Mouse (Mus musculus) hindbrain, embryonic 14.5 days (tissue): ENCODE data around the gene Nutm1. TPM values are rescaled to one million over a fixed set of nuclear protein-coding genes. Genes with fewer than 3 reads are reported as not detected.

Experiments used
- ATAC-seq: fragments of 200-750 bp; cut with Nextera tagmentation; 2 replicates; pipeline ENCODE4 v1.8.0; 2017; ENCODE audit warnings: moderate number of reproducible peaks, mild to moderate bottlenecking, moderate TSS enrichment, moderate library complexity; ENCODE audit not compliant: low FRiP score
- DNase-seq: peaks from one replicate; pipeline ENCODE4 v3.0.0-alpha.2; 2015; ENCODE audit warnings: low spot score
- H3K27ac ChIP-seq: fragments of 300-500 bp; sonication (generic); 2 replicates; pipeline ENCODE4 v1.5.1; 2014; ENCODE audit warnings: mild to moderate bottlenecking, moderate library complexity
- H3K27me3 ChIP-seq: fragments of 300-500 bp; sonication (generic); 2 replicates; pipeline ENCODE4 v1.6.1; 2014; ENCODE audit warnings: mild to moderate bottlenecking, low read length, mixed read lengths; ENCODE audit not compliant: control insufficient read depth, insufficient read depth
- H3K36me3 ChIP-seq: fragments of 300-500 bp; sonication (generic); replicated peaks from 2 replicates; pipeline ENCODE4 v1.6.1; 2014; ENCODE audit not compliant: control insufficient read depth, insufficient read depth
- H3K4me1 ChIP-seq: fragments of 300-500 bp; sonication (generic); replicated peaks from 2 replicates; pipeline ENCODE4 v1.6.1; 2014; ENCODE audit warnings: antibody characterized with exemption, low read length, mixed read lengths; ENCODE audit not compliant: control insufficient read depth, insufficient read depth
- H3K4me2 ChIP-seq: fragments of 300-500 bp; sonication (generic); replicated peaks from 2 replicates; pipeline ENCODE4 v1.6.1; 2014; ENCODE audit warnings: mild to moderate bottlenecking, moderate library complexity
- H3K4me3 ChIP-seq: fragments of 300-500 bp; sonication (generic); replicated peaks from 2 replicates; pipeline ENCODE4 v1.5.1; 2014; ENCODE audit warnings: mild to moderate bottlenecking, low read length
- H3K9ac ChIP-seq: fragments of 300-500 bp; sonication (generic); 2 replicates; pipeline ENCODE4 v1.6.1; 2014
- H3K9me3 ChIP-seq: fragments of 300-500 bp; sonication (generic); 2 replicates; pipeline ENCODE4 v1.6.1; 2016; ENCODE audit warnings: low read length; ENCODE audit not compliant: control insufficient read depth
- WGBS: fragments of 180-500 bp; shearing (Covaris S2); extraction: QIAGEN DNeasy Blood & Tissue Kit; methylation state at CpG from one replicate; pipeline ENCODE4 v1.1.7; 2014; 5-methylcytosine and 5-hydroxymethylcytosine counted together
- polyA plus RNA-seq: library from polyadenylated mRNA; unstranded; fragments of >200 nt; fragmentation: Nextera tagmentation; extraction: Ambion mirVana; gene quantifications from 2 replicates; pipeline ENCODE4 v1.2.1, GENCODE M21; 2014

The Nutm1 gene
- polyA plus RNA-seq, 1 experiment from 2014 or later = not detected

DNA sequence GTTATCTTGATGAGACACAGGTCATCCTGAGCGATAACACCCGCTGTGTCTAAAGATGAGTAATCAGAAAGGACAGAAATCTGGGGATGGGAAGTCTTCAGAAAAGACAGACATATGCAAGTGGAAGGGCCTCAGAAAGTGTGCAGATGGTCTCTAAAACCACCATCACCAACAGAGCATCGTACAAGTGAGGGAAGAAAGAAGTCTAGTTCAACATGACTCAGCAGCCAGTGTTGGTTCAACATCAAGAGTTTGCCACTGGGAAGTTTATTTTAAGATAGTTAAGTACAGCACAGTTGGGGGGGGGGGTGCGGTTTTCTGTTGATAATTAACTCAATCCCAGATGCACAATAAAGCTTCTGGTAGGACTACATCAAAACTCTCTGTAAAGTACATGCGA is 38.2 kb downstream of the Nutm1 start:
- ATAC-seq = no peak
- DNase-seq = no peak
- Histone ChIP-seq H3K27me3 (no peaks in the 10 kb centered on the region), H3K36me3 (no peaks in the 10 kb centered on the region), H3K4me2 (no peak overlapping the region), H3K4me1 (no peaks in the 10 kb centered on the region), H3K9me3 (no peaks in the 10 kb centered on the region), H3K27ac (no peak overlapping the region), H3K9ac (no peak overlapping the region), H3K4me3 (no peak overlapping the region)
- WGBS = 92% methylated on average over 5 of the region's 5 CpGs

GRCm38 (mm10) chr2:112217614-112218013 is 41.5 kb downstream of the Nutm1 start:
- Histone ChIP-seq H3K4me3 (no peak overlapping the region), H3K9ac (no peak overlapping the region), H3K4me2 (no peak overlapping the region), H3K36me3 (no peaks in the 10 kb centered on the region), H3K9me3 (no peaks in the 10 kb centered on the region), H3K4me1 (no peaks in the 10 kb centered on the region), H3K27me3 (no peaks in the 10 kb centered on the region), H3K27ac (no peak overlapping the region)
- DNase-seq (no peak), ATAC-seq (no peak)
- WGBS = 82% methylated on average over 6 of the region's 6 CpGs

DNA sequence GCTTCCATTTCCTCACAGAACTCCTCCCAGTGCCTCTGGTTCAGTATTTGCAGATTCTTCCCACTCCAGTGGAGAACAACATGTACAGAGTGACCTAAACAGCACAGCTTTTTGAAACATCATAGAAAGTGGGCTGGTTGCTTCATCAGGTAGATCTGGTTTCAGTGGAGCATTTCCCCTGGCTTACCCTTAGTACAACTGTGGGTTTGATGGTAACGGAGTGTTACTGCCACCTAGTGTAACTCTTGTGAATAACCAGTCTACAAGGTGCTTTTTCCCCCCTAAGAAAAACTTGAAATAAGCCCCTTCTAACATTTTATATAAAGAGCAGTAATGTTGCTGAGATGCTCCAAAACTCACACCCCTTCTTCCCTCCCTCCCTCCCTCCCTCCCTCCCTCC is 43.1 kb downstream of the Nutm1 start:
- Histone ChIP-seq H3K27me3 (no peaks in the 10 kb centered on the region), H3K4me3 (no peak overlapping the region), H3K9ac (no peak overlapping the region), H3K9me3 (no peaks in the 10 kb centered on the region), H3K4me2 (no peak overlapping the region), H3K4me1 (no peaks in the 10 kb centered on the region), H3K36me3 (no peaks in the 10 kb centered on the region), H3K27ac (no peak overlapping the region)
- 3% methylated on average over 1 of the region's 1 CpGs for WGBS
- ATAC-seq = 0 out of 2 replicates have a peak, but pooled peaks have one; percentile 55
- peak; percentile 69 for DNase-seq

DNA sequence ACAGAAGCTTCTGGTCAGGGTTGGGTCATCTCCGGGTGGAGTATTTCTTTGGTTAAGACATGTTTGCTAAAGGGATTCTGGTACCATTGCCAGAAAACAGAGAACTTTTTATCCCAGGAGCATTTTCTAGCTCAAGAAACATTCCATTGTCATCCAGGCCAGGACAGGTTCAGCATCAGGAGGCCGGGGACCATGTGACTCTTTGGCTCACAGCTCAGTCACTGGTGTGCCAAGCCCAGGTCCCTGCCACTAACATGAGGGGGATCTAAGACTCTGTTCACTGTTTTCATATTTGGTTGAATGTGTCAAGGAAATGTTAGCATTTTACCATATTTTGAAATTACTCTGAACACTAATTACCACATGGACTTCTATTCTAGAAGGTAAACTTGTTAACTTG is 48.4 kb downstream of the Nutm1 start:
- 93% methylated on average over 2 of the region's 2 CpGs for WGBS
- Histone ChIP-seq H3K4me3 (no peak overlapping the region), H3K4me1 (no peaks in the 10 kb centered on the region), H3K9ac (no peak overlapping the region), H3K27me3 (no peaks in the 10 kb centered on the region), H3K9me3 (no peaks in the 10 kb centered on the region), H3K36me3 (no peaks in the 10 kb centered on the region), H3K4me2 (no peak overlapping the region), H3K27ac (no peak overlapping the region)
- no peak; the same call in 1 of the 2 replicates for ATAC-seq
- DNase-seq = peak; percentile 20

- no peaks in the 10 kb centered on the region for H3K4me1 ChIP-seq
- H3K36me3 ChIP-seq = no peaks in the 10 kb centered on the region
- WGBS = 66% methylated on average over 6 of the region's 6 CpGs
- no peak overlapping the region for H3K27ac ChIP-seq
- ATAC-seq (peak; percentile 92), DNase-seq (peak; percentile 58)
- no peaks in the 10 kb centered on the region for H3K27me3 ChIP-seq
- H3K4me2 ChIP-seq = no peak overlapping the region
- H3K4me3 ChIP-seq = no peak overlapping the region
- H3K9ac ChIP-seq = no peak overlapping the region
- H3K9me3 ChIP-seq = no peaks in the 10 kb centered on the region
Measured at GRCm38 (mm10) chr2:112210142-112210541, 48.9 kb downstream of the Nutm1 start.

- no peaks in the 10 kb centered on the region for H3K9me3 ChIP-seq
- no peak overlapping the region for H3K4me3 ChIP-seq
- no peaks in the 10 kb centered on the region for H3K36me3 ChIP-seq
- H3K27ac ChIP-seq = no peak overlapping the region
- peak; percentile 24 for DNase-seq
- no peak overlapping the region for H3K9ac ChIP-seq
- no peak overlapping the region for H3K4me2 ChIP-seq
- H3K4me1 ChIP-seq = no peaks in the 10 kb centered on the region
- ATAC-seq = peak; percentile 51; the same call in 1 of the 2 replicates
- H3K27me3 ChIP-seq = no peaks in the 10 kb centered on the region
- 67% methylated on average over 6 of the region's 6 CpGs for WGBS
Measured at GRCm38 (mm10) chr2:112203056-112203455, 56.0 kb downstream of the Nutm1 start.

Other genes with a start within 250 kb of the Nutm1 start
- not detected in 2 replicates for gene Olfr1310, start 246.6 kb downstream of the Nutm1 start, polyA plus RNA-seq
- gene Olfr1311, start 234.9 kb downstream of the Nutm1 start, polyA plus RNA-seq = not detected in 2 replicates
- gene Olfr1312, start 209.1 kb downstream of the Nutm1 start, polyA plus RNA-seq = not detected in 2 replicates
- not detected in 2 replicates for gene Olfr1313, start 181.4 kb downstream of the Nutm1 start, polyA plus RNA-seq
- not detected in 2 replicates for gene Olfr1314, start 162.5 kb downstream of the Nutm1 start, polyA plus RNA-seq
- gene Olfr1315-ps1, start 143.9 kb downstream of the Nutm1 start, polyA plus RNA-seq = not detected in 2 replicates
- gene Olfr1316, start 124.3 kb downstream of the Nutm1 start, polyA plus RNA-seq = not detected in 2 replicates
- gene Olfr1317, start 119.0 kb downstream of the Nutm1 start, polyA plus RNA-seq = not detected in 2 replicates
- 0.12 and 0.23 TPM in 2 replicates for gene Olfr1318, start 105.1 kb downstream of the Nutm1 start, polyA plus RNA-seq
- gene Lpcat4, start 19.8 kb downstream of the Nutm1 start, polyA plus RNA-seq = 22.0 and 23.1 TPM in 2 replicates
- gene Nop10, start 2.6 kb upstream of the Nutm1 start, polyA plus RNA-seq = 169 and 177 TPM in 2 replicates
- gene Slc12a6, start 6.5 kb upstream of the Nutm1 start, polyA plus RNA-seq = 25.6 and 25.7 TPM in 2 replicates
- gene Gm21985, start 7.0 kb upstream of the Nutm1 start, polyA plus RNA-seq = not detected in 2 replicates
- 176 and 190 TPM in 2 replicates for gene Emc4, start 108.7 kb upstream of the Nutm1 start, polyA plus RNA-seq
- 36.2 and 42.7 TPM in 2 replicates for gene Katnbl1, start 119.9 kb upstream of the Nutm1 start, polyA plus RNA-seq
- 24.0 and 24.6 TPM in 2 replicates for gene Emc7, start 195.7 kb upstream of the Nutm1 start, polyA plus RNA-seq
- 1.2 and 1.3 TPM in 2 replicates for gene Chrm5, start 221.5 kb upstream of the Nutm1 start, polyA plus RNA-seq
- 3.9 and 6.2 TPM in 2 replicates for gene Aven, start 233.7 kb upstream of the Nutm1 start, polyA plus RNA-seq